Mouse (Mus musculus) cortical plate, adult 2 months (tissue): Measurements from ENCODE around the gene Reep6. TPM values are rescaled to one million over a fixed set of nuclear protein-coding genes. Genes with fewer than 3 reads are reported as not detected.

Experiments used
- H3K27ac ChIP-seq: fragments of 200-500 bp; 2 replicates; pipeline ENCODE4 v1.5.1; 2012; ENCODE audit warnings: low read length, control low read depth, inconsistent platforms; ENCODE audit not compliant: insufficient read depth
- H3K4me1 ChIP-seq: fragments of 200-500 bp; 2 replicates; pipeline ENCODE4 v1.6.1; 2011; ENCODE audit warnings: low read length; ENCODE audit not compliant: control insufficient read depth, insufficient read depth
- H3K4me3 ChIP-seq: fragments of 200-500 bp; 2 replicates; pipeline ENCODE4 v1.5.1; 2011; ENCODE audit warnings: mild to moderate bottlenecking, low read length, control low read depth; ENCODE audit not compliant: insufficient read depth
- CTCF ChIP-seq: fragments of 200-500 bp; IDR thresholded peaks from 2 replicates; pipeline ENCODE4 v1.5.1; 2011; ENCODE audit warnings: mild to moderate bottlenecking, control low read depth, low read length; ENCODE audit not compliant: insufficient read depth; ENCODE audit errors: extremely low read depth
- POLR2A ChIP-seq: fragments of 200-500 bp; IDR thresholded peaks from 2 replicates; pipeline ENCODE4 v1.6.1; 2011; ENCODE audit warnings: mild to moderate bottlenecking, low read length, control low read depth; ENCODE audit not compliant: insufficient read depth; ENCODE audit errors: extremely low read depth
- polyA plus RNA-seq: library from polyadenylated mRNA; depleted of rRNA; stranded (reverse); fragments of >200 nt; gene quantifications from 2 replicates; pipeline ENCODE4 v1.2.3, GENCODE M21; 2012

Gene Reep6
- polyA plus RNA-seq, 1 experiment = 6.3 TPM

GRCm38 (mm10) chr10:80300672-80301181 is 29.0 kb upstream of the Reep6 start:
- Histone ChIP-seq H3K4me1 (peaks cover 15% of the 10 kb centered on the region), H3K27ac (peak overlapping the region; percentile 43; the same call in 1 of the 2 replicates), H3K4me3 (peak overlapping the region; percentile 95)
- no peak for TF ChIP-seq CTCF
- peak; percentile 60; the same call in 1 of the 2 replicates for TF ChIP-seq POLR2A

DNA sequence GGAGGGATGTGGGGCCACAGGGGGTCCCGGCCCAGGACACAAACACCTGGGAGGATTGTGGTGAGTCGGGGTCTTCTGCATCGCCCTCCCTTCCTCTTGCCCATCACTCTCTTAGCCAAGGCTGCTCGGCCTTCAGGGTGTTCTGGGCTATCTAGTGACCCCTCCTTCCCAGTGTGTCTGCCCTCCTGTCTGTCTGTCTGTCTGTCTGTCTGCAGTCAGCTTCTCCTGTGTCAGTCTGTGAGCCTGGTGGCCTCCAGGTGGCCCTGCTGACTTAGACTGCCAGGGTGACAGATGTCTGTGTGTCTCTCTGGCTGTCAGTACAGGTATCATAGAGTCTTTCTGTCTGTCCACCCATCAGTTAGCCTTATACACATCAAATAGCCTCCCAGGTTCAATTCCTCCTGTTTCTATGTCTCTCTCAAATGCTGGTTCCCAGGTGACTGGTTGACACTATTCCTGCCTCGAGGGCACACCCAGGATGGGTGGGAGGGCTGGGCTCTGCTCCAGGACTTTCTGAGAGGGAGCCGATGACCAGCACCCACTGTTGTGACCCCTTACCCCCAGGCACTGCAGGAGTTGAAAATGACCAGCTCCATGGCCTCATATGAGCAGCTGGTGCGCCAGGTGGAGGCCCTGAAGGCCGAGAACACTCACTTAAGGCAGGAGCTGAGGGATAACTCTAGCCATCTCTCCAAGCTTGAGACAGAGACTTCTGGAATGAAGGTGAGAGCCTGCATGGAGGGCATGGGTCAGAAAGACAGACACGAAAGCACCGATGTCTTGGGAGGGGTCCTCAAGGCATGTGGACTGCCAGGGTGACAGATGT is 28.3 kb upstream of the Reep6 start:
- TF ChIP-seq CTCF (no peak), POLR2A (no peak)
- Histone ChIP-seq H3K4me3 (peak overlapping the region; percentile 95), H3K27ac (peak overlapping the region; percentile 78; the same call in 1 of the 2 replicates), H3K4me1 (peaks cover 15% of the 10 kb centered on the region)

DNA sequence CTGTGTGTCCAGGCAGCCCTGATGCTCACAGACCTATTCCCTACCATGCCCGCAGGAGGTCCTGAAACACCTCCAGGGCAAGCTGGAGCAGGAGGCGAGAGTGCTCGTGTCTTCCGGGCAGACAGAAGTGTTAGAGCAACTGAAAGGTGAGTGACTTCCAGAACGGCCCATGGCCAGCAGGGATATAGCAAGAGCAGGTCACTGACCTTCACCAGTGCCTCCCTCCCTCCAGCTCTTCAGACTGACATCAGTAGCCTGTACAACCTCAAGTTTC is 27.7 kb upstream of the Reep6 start:
- Histone ChIP-seq H3K4me3 (0 out of 2 replicates have a peak overlapping the region, but pooled peaks have one; percentile 7), H3K27ac (peak overlapping the region; percentile 78; the same call in 1 of the 2 replicates), H3K4me1 (peaks cover 13% of the 10 kb centered on the region)
- TF ChIP-seq POLR2A (no peak), CTCF (no peak)

- Histone ChIP-seq H3K4me1 (peaks cover 11% of the 10 kb centered on the region), H3K4me3 (no peak overlapping the region), H3K27ac (peak overlapping the region; percentile 78; the same call in 1 of the 2 replicates)
- no peak for TF ChIP-seq CTCF
- TF ChIP-seq POLR2A = no peak
Observed at GRCm38 (mm10) chr10:80302471-80302881, 27.3 kb upstream of the Reep6 start.

GRCm38 (mm10) chr10:80304458-80304857 is 25.3 kb upstream of the Reep6 start:
- peaks cover 8% of the 10 kb centered on the region for H3K4me1 ChIP-seq
- no peak overlapping the region for H3K27ac ChIP-seq
- no peak for TF ChIP-seq CTCF
- no peak for TF ChIP-seq POLR2A

DNA sequence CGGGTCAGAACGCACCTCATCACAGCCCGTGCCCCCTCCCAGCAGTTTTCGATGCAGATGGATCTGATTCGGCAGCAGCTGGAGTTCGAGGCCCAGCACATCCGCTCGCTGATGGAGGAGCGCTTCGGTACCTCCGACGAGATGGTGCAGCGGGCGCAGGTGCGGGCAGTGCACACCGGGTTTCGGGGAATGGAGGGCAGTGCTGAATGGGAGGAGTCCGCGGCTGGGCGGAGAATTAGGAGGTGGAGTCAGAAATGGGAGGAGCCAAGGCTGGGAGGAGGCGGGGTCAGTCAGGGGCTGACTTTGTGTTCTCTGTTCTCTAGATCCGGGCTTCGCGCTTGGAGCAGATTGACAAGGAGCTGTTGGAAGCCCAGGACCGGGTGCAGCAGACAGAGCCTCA is 24.9 kb upstream of the Reep6 start:
- Histone ChIP-seq H3K27ac (no peak overlapping the region), H3K4me1 (peaks cover 8% of the 10 kb centered on the region), H3K4me3 (no peak overlapping the region)
- TF ChIP-seq POLR2A (no peak), CTCF (no peak)

More at GRCm38 (mm10) chr10:80304458-80304857, 25.3 kb upstream of the Reep6 start:
- H3K4me3 ChIP-seq = no peak overlapping the region

DNA sequence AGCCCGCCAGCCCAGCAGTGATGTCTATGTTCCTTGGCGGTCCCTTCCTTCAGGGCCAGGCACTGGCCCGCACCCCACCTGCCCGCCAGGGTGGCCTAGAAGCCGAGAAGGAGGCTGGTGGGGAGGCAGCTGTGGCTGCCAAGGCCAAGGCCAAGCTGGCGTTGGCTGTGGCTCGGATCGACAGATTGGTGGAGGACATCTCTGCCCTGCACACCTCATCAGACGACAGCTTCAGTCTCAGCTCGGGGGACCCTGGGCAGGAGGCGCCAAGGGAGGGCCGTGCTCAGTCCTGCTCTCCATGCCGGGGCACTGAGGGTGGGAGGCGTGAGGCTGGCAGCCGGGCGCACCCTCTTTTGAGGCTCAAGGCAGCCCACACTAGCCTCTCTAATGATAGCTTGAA is 18.2 kb upstream of the Reep6 start:
- Histone ChIP-seq H3K4me1 (no peaks in the 10 kb centered on the region), H3K4me3 (no peak overlapping the region), H3K27ac (no peak overlapping the region)
- TF ChIP-seq CTCF = no peak
- TF ChIP-seq POLR2A = no peak

- no peak for TF ChIP-seq CTCF
- TF ChIP-seq POLR2A = no peak
- Histone ChIP-seq H3K4me3 (no peak overlapping the region), H3K4me1 (no peaks in the 10 kb centered on the region), H3K27ac (no peak overlapping the region)
Observed at GRCm38 (mm10) chr10:80312586-80313504, 16.9 kb upstream of the Reep6 start.

GRCm38 (mm10) chr10:80313627-80314201 is 16.0 kb upstream of the Reep6 start:
- H3K4me3 ChIP-seq = no peak overlapping the region
- H3K4me1 ChIP-seq = no peaks in the 10 kb centered on the region
- TF ChIP-seq POLR2A (no peak), CTCF (no peak)
- no peak overlapping the region for H3K27ac ChIP-seq
